Comparison of ENCODE assay signal across 8 mouse cellular contexts in genomic region chr17:35720340-35720727, GRCm38 (mm10). TPM values are rescaled to one million over a fixed set of nuclear protein-coding genes. Genes with fewer than 3 reads are reported as not detected.
DNase-seq lines count a peak whose midpoint lies in the region; ATAC-seq and TF ChIP-seq lines count a peak whose summit lies in the region.

No protein-coding gene starts in this region.

- no peaks in the 10 kb centered on the region for H3K9me3 ChIP-seq in heart, embryonic 14.5 days (ENCODE audit: control insufficient read depth, low read length)
- no peaks in the 10 kb centered on the region for H3K9me3 ChIP-seq in midbrain, embryonic 15.5 days

- peak; percentile 86 for ATAC-seq in heart, embryonic 14.5 days (ENCODE audit: insufficient number of reproducible peaks, insufficient read depth, low FRiP score, low read depth)
- no peak; the same call in 1 of the 2 replicates for ATAC-seq in midbrain, embryonic 15.5 days (replicated peaks)

- H3K27me3 ChIP-seq in heart, embryonic 14.5 days (ENCODE audit: control insufficient read depth, insufficient read depth, low read length) = no peaks in the 10 kb centered on the region
- H3K27me3 ChIP-seq in midbrain, embryonic 15.5 days (replicated peaks) = 0 out of 2 replicates have a peak, but pooled peaks cover 3% of the 10 kb centered on the region
- H3K27me3 ChIP-seq in thymus, adult 2 months (ENCODE audit: control insufficient read depth, insufficient read depth, low read length) = no peaks in the 10 kb centered on the region
- no peaks in the 10 kb centered on the region for H3K27me3 ChIP-seq in cerebellum, adult 2 months (ENCODE audit: control insufficient read depth, insufficient read depth, low read length)

- TF ChIP-seq CTCF in thymus, adult 2 months (IDR thresholded peaks at IDR 0.05; ENCODE audit: borderline replicate concordance, control insufficient read depth, extremely low read depth, insufficient read depth, low read length, poor library complexity) = no peak
- TF ChIP-seq CTCF in cerebellum, adult 2 months (IDR thresholded peaks at IDR 0.05; ENCODE audit: borderline replicate concordance, insufficient read depth, low read depth, low read length) = no peak

- H3K9ac ChIP-seq in heart, embryonic 14.5 days (ENCODE audit: low read length) = peak overlapping the region; percentile 44; the same call in 1 of the 2 replicates
- H3K9ac ChIP-seq in midbrain, embryonic 15.5 days = no peak overlapping the region

- WGBS in heart, embryonic 14.5 days = 2% methylated on average over 10 of the region's 11 CpGs
- 13% methylated on average over 11 of the region's 11 CpGs for WGBS in midbrain, embryonic 15.5 days
- 61% methylated on average over 11 of the region's 11 CpGs for WGBS in thymus, adult 2 months
- 18% methylated on average over 11 of the region's 11 CpGs for WGBS in cerebellum, adult 2 months

- peaks cover 35 to 48% of the 10 kb centered on the region in 2 experiments for H3K4me1 ChIP-seq in heart, embryonic 14.5 days (ENCODE audit: control insufficient read depth in 2 of 2, insufficient read depth in 2 of 2, low read length in 2 of 2)
- peaks cover 9% of the 10 kb centered on the region; the same call in 1 of the 2 replicates for H3K4me1 ChIP-seq in midbrain, embryonic 15.5 days
- H3K4me1 ChIP-seq in thymus, adult 2 months (replicated peaks; ENCODE audit: control insufficient read depth, insufficient read depth, low read length) = no peaks in the 10 kb centered on the region
- H3K4me1 ChIP-seq in cerebellum, adult 2 months (ENCODE audit: control insufficient read depth, insufficient read depth, low read length) = no peaks in the 10 kb centered on the region

- DNase-seq in urinary bladder, postnatal 14 days (ENCODE audit: low spot score) = peak; percentile 60
- no peak for DNase-seq in urinary bladder, postnatal 25 days (ENCODE audit: low spot score)
- DNase-seq in kidney, postnatal 4 days = peak; percentile 66 to 71
- DNase-seq in urinary bladder, postnatal 10 days (ENCODE audit: low spot score) = no peak
- no peak for DNase-seq in thymus, adult 2 months
- no peak for DNase-seq in cerebellum, adult 2 months

- TF ChIP-seq POLR2A in thymus, adult 2 months (IDR thresholded peaks at IDR 0.05; ENCODE audit: control insufficient read depth, extremely low read depth, insufficient read depth, low read length, poor library complexity) = no peak
- TF ChIP-seq POLR2A in cerebellum, adult 2 months (IDR thresholded peaks at IDR 0.05; ENCODE audit: borderline replicate concordance, insufficient read depth, low read length) = no peak

- H3K36me3 ChIP-seq in heart, embryonic 14.5 days (ENCODE audit: control insufficient read depth, insufficient read depth, low read length) = no peaks in the 10 kb centered on the region
- H3K36me3 ChIP-seq in midbrain, embryonic 15.5 days (replicated peaks) = no peaks in the 10 kb centered on the region
- H3K36me3 ChIP-seq in thymus, adult 2 months (ENCODE audit: control insufficient read depth, insufficient read depth, low read length) = no peaks in the 10 kb centered on the region

- peak overlapping the region; percentile 96 to 97 for H3K27ac ChIP-seq in heart, embryonic 14.5 days (replicated peaks in 1 of 2; ENCODE audit: control insufficient read depth in 1 of 2, insufficient read depth in 1 of 2, low read depth in 2 of 2, low read length in 2 of 2)
- peak overlapping the region; percentile 49; the same call in 1 of the 2 replicates for H3K27ac ChIP-seq in midbrain, embryonic 15.5 days
- H3K27ac ChIP-seq in thymus, adult 2 months (ENCODE audit: control insufficient read depth, insufficient read depth, low read length) = no peak overlapping the region
- H3K27ac ChIP-seq in cerebellum, adult 2 months (ENCODE audit: insufficient read depth, low read length) = no peak overlapping the region

- peak overlapping the region; percentile 45 for H3K4me2 ChIP-seq in heart, embryonic 14.5 days (ENCODE audit: low read length)
- peak overlapping the region; percentile 23; the same call in 1 of the 2 replicates for H3K4me2 ChIP-seq in midbrain, embryonic 15.5 days

- no peak overlapping the region for H3K4me3 ChIP-seq in heart, embryonic 14.5 days (ENCODE audit: control insufficient read depth in 1 of 2, insufficient read depth in 1 of 2, low read depth in 1 of 2, low read length in 2 of 2)
- H3K4me3 ChIP-seq in midbrain, embryonic 15.5 days = no peak overlapping the region
- H3K4me3 ChIP-seq in thymus, adult 2 months (ENCODE audit: control insufficient read depth, insufficient read depth, low read length) = no peak overlapping the region
- no peak overlapping the region for H3K4me3 ChIP-seq in cerebellum, adult 2 months (replicated peaks; ENCODE audit: insufficient read depth, low read depth, low read length)

RNA-seq across cellular contexts. Expression of gene Ddr1, which starts 15.9 kb away (rescaled TPM):
- polyA plus RNA-seq in heart, embryonic 14.5 days (2014; fragmentation: Nextera tagmentation; extraction: Ambion mirVana) = 75.7 and 75.8 TPM in 2 replicates
- polyA plus RNA-seq in midbrain, embryonic 15.5 days (2015; fragmentation: Nextera tagmentation; extraction: Ambion mirVana) = 107 and 118 TPM in 2 replicates
- 33.6 and 43.6 TPM in 2 replicates for polyA plus RNA-seq in thymus, adult 2 months (2012; rRNA removed)
- 76.7 and 76.9 TPM in 2 replicates for polyA plus RNA-seq in cerebellum, adult 2 months (2012; rRNA removed)

RNA-seq across cellular contexts. Expression of gene Gtf2h4, which starts 46.8 kb away (rescaled TPM):
- polyA plus RNA-seq in heart, embryonic 14.5 days (2014; fragmentation: Nextera tagmentation; extraction: Ambion mirVana) = 21.9 and 23.8 TPM in 2 replicates
- polyA plus RNA-seq in midbrain, embryonic 15.5 days (2015; fragmentation: Nextera tagmentation; extraction: Ambion mirVana) = 27.6 and 29.5 TPM in 2 replicates
- polyA plus RNA-seq in thymus, adult 2 months (2012; rRNA removed) = 317 and 352 TPM in 2 replicates
- polyA plus RNA-seq in cerebellum, adult 2 months (2012; rRNA removed) = 30.7 and 34.8 TPM in 2 replicates

RNA-seq across cellular contexts. Expression of gene Vars2, which starts 52.9 kb away (rescaled TPM):
- 10.8 and 12.7 TPM in 2 replicates for polyA plus RNA-seq in heart, embryonic 14.5 days (2014; fragmentation: Nextera tagmentation; extraction: Ambion mirVana)
- polyA plus RNA-seq in midbrain, embryonic 15.5 days (2015; fragmentation: Nextera tagmentation; extraction: Ambion mirVana) = 16.3 and 16.5 TPM in 2 replicates
- polyA plus RNA-seq in thymus, adult 2 months (2012; rRNA removed) = 153 and 171 TPM in 2 replicates
- 35.5 and 35.9 TPM in 2 replicates for polyA plus RNA-seq in cerebellum, adult 2 months (2012; rRNA removed)

Comparison
In these comparisons a context has a peak if more than half of its experiments do, and no peak if none do; other contexts are left out.
1. DNase-seq: peak in urinary bladder, postnatal 14 days (single experiment) and kidney, postnatal 4 days (2 of 2); none in urinary bladder, postnatal 25 days (single experiment), urinary bladder, postnatal 10 days (single experiment), thymus, adult 2 months (single experiment) and cerebellum, adult 2 months (0 of 2).
2. H3K27ac ChIP-seq: peak in heart, embryonic 14.5 days (2 of 2) and midbrain, embryonic 15.5 days (single experiment); none in thymus, adult 2 months (single experiment) and cerebellum, adult 2 months (single experiment).